Mouse (Mus musculus) erythroblast, embryonic 14.5 days (primary cell): ENCODE measurements around the gene AU018091.

Experiments
- GATA1 ChIP-seq: IDR thresholded peaks from 2 replicates; pipeline ENCODE4 v1.6.1; 2012; ENCODE audit warnings: low read length, inconsistent platforms, mixed read lengths
- TAL1 ChIP-seq: IDR thresholded peaks from 3 replicates; pipeline ENCODE4 v1.6.1; 2012; ENCODE audit warnings: low read length, inconsistent platforms, mixed read lengths

DNA sequence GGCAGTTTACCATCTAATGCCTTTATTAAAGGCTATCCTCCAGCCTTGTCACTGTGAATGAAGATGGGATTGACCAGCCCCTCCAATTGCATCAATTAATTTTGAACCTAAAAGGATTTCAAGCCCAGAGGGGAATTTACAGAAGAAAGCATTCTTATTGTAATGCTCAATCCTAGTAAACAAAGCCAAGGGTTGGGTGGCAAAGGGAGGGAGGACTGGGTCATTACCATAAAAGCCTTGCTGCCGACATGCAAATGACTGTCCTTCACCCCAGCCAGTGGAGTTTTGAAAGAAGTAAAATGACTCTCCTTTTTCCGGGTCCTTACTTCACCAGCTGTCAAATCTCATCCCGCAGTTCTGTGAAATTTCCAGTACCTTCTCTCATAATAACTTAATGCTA is 44.6 kb upstream of the AU018091 start:
- TF ChIP-seq GATA1 = no peak
- TF ChIP-seq TAL1 = no peak
